Mouse (Mus musculus) ES-Bruce4 (cell line): ENCODE measurements at regions not wholly inside any gene's neighbourhood (a gene's known extent, or its start where the extent isn't known, plus 50 kb on each side); places are given as distances from the start of the nearest gene placed in this dataset.

Experiments
- CTCF ChIP-seq: IDR thresholded peaks from one replicate; pipeline ENCODE4 v1.8.1; 2011; ENCODE audit warnings: low read depth, low read length
- POLR2A ChIP-seq: IDR thresholded peaks from one replicate; pipeline ENCODE4 v1.8.1; 2011; ENCODE audit warnings: low read length; ENCODE audit not compliant: insufficient read depth

- TF ChIP-seq CTCF: no peak
- TF ChIP-seq POLR2A: no peak
These were observed 53.4 kb upstream of the Rbpj start for GRCm38 (mm10) chr5:53412391-53413075.
